Mouse (Mus musculus) lung, postnatal 0 days (tissue): Measurements from ENCODE around the gene Hoxb6. TPM values are rescaled to one million over a fixed set of nuclear protein-coding genes. Genes with fewer than 3 reads are reported as not detected.

Experiments used
- ATAC-seq: fragments of 200-750 bp; cut with Nextera tagmentation; 2 replicates; pipeline ENCODE4 v1.8.0; 2017; ENCODE audit warnings: moderate library complexity
- DNase-seq: peaks from one replicate; pipeline ENCODE4 v3.0.0-alpha.2; 2016; ENCODE audit warnings: low spot score
- H3K27ac ChIP-seq: fragments of 300-500 bp; sonication (generic); 2 replicates; pipeline ENCODE4 v1.5.1; 2014; ENCODE audit warnings: antibody characterized with exemption, mild to moderate bottlenecking, low read length, mixed read lengths
- H3K27me3 ChIP-seq: fragments of 300-500 bp; sonication (generic); replicated peaks from 2 replicates; pipeline ENCODE4 v1.6.1; 2014; ENCODE audit warnings: low read length, mixed read lengths; ENCODE audit not compliant: insufficient read depth
- H3K36me3 ChIP-seq: fragments of 300-500 bp; sonication (generic); 2 replicates; pipeline ENCODE4 v1.6.1; 2014; ENCODE audit warnings: low read length, mixed read lengths; ENCODE audit not compliant: insufficient read depth
- H3K4me1 ChIP-seq: fragments of 300-500 bp; sonication (generic); 2 replicates; pipeline ENCODE4 v1.6.1; 2014; ENCODE audit warnings: antibody characterized with exemption, low read depth, low read length, mixed read lengths; ENCODE audit not compliant: insufficient read depth
- H3K4me2 ChIP-seq: fragments of 300-500 bp; sonication (generic); replicated peaks from 2 replicates; pipeline ENCODE4 v1.6.1; 2014; ENCODE audit warnings: low read depth, mild to moderate bottlenecking, low read length, moderate library complexity, mixed read lengths
- H3K4me3 ChIP-seq: fragments of 300-500 bp; sonication (generic); 2 replicates; pipeline ENCODE4 v1.5.1; 2014; ENCODE audit warnings: low read depth, low read length
- H3K9ac ChIP-seq: fragments of 300-500 bp; sonication (generic); replicated peaks from 2 replicates; pipeline ENCODE4 v1.6.1; 2014; ENCODE audit warnings: low read depth, mild to moderate bottlenecking
- H3K9me3 ChIP-seq: fragments of 300-500 bp; sonication (generic); 2 replicates; pipeline ENCODE4 v1.6.1; 2016; ENCODE audit warnings: low read length, mixed read lengths
- CTCF ChIP-seq: IDR thresholded peaks from 2 replicates; pipeline ENCODE4 v1.5.1; 2016; ENCODE audit warnings: antibody characterized with exemption, mild to moderate bottlenecking
- EP300 ChIP-seq: IDR thresholded peaks from 2 replicates; pipeline ENCODE4 v1.6.1; 2016; ENCODE audit warnings: antibody characterized with exemption, mild to moderate bottlenecking, control low read depth
- WGBS: fragments of 180-500 bp; shearing (Covaris S2); extraction: QIAGEN DNeasy Blood & Tissue Kit; methylation state at CpG from one replicate; pipeline ENCODE4 v1.1.7; 2014; 5-methylcytosine and 5-hydroxymethylcytosine counted together
- polyA plus RNA-seq: library from polyadenylated mRNA; unstranded; fragments of >200 nt; fragmentation: Nextera tagmentation; extraction: Ambion mirVana; gene quantifications from 2 replicates; pipeline ENCODE4 v1.2.1, GENCODE M21; 2015

The Hoxb6 gene
- polyA plus RNA-seq, 1 experiment from 2014 or later: 7.4 TPM

- Histone ChIP-seq H3K9ac (no peak overlapping the region), H3K4me2 (peak overlapping the region; percentile 79; the same call in 1 of the 2 replicates)
Observed at GRCm38 (mm10) chr11:96316696-96317607, 24.7 kb downstream of the Hoxb6 start.

GRCm38 (mm10) chr11:96317608-96318367 is 25.5 kb downstream of the Hoxb6 start, which contains the start of gene Hoxb4:
Gene Hoxb4 (plus strand): TSS chr11:96318267.
- Histone ChIP-seq H3K9me3 (no peaks in the 10 kb centered on the region), H3K4me2 (peak within 1 kb of the TSS; percentile 79), H3K9ac (peak within 1 kb of the TSS; percentile 60), H3K36me3 (no peaks in the 10 kb centered on the region), H3K4me1 (no peaks in the 10 kb centered on the region; the same call in 1 of the 2 replicates), H3K4me3 (peak within 1 kb of the TSS; percentile 60), H3K27ac (peak within 1 kb of the TSS; percentile 95), H3K27me3 (0 out of 2 replicates have a peak, but pooled peaks cover 6% of the 10 kb centered on the region)
- no peak for ATAC-seq
- no peak for DNase-seq
- 6% methylated on average over 28 of the region's 28 CpGs for WGBS
- TF ChIP-seq EP300 (no peak), CTCF (no peak)

More at GRCm38 (mm10) chr11:96316696-96317607, 24.7 kb downstream of the Hoxb6 start:
- H3K27me3 ChIP-seq: peaks cover 12% of the 10 kb centered on the region; the same call in 1 of the 2 replicates
- ATAC-seq: no peak
- no peak for DNase-seq
- no peaks in the 10 kb centered on the region for H3K36me3 ChIP-seq
- WGBS: 13% methylated on average over 18 of the region's 18 CpGs
- TF ChIP-seq CTCF (no peak), EP300 (no peak)
- H3K27ac ChIP-seq: peak overlapping the region; percentile 95
- H3K4me1 ChIP-seq: no peaks in the 10 kb centered on the region; the same call in 1 of the 2 replicates
- H3K9me3 ChIP-seq: no peaks in the 10 kb centered on the region
- H3K4me3 ChIP-seq: no peak overlapping the region

- H3K4me1 ChIP-seq: no peaks in the 10 kb centered on the region; the same call in 1 of the 2 replicates
- under 1% methylated on average over 37 of the region's 45 CpGs for WGBS
- peak overlapping the region; percentile 79 for H3K4me2 ChIP-seq
- H3K27ac ChIP-seq: peak overlapping the region; percentile 95
- H3K9me3 ChIP-seq: no peaks in the 10 kb centered on the region
- DNase-seq (peak; percentile 91), ATAC-seq (peak; percentile 79)
- 0 out of 2 replicates have a peak, but pooled peaks cover 6% of the 10 kb centered on the region for H3K27me3 ChIP-seq
- peak overlapping the region; percentile 60 for H3K9ac ChIP-seq
- no peaks in the 10 kb centered on the region for H3K36me3 ChIP-seq
- no peak for TF ChIP-seq CTCF
- TF ChIP-seq EP300: no peak
- H3K4me3 ChIP-seq: peak overlapping the region; percentile 60
Observed at GRCm38 (mm10) chr11:96318368-96319070, 26.2 kb downstream of the Hoxb6 start.

- peak; percentile 40 for ATAC-seq
- no peaks in the 10 kb centered on the region; the same call in 1 of the 2 replicates for H3K4me1 ChIP-seq
- TF ChIP-seq CTCF (no peak), EP300 (no peak)
Observed at GRCm38 (mm10) chr11:96319071-96319902, 27.0 kb downstream of the Hoxb6 start.

GRCm38 (mm10) chr11:96319910-96320309 is 27.6 kb downstream of the Hoxb6 start:
- Histone ChIP-seq H3K4me1 (no peaks in the 10 kb centered on the region; the same call in 1 of the 2 replicates), H3K27me3 (0 out of 2 replicates have a peak, but pooled peaks cover 6% of the 10 kb centered on the region)

More at GRCm38 (mm10) chr11:96319071-96319902, 27.0 kb downstream of the Hoxb6 start:
- peak overlapping the region; percentile 95 for H3K27ac ChIP-seq
- 0 out of 2 replicates have a peak, but pooled peaks cover 6% of the 10 kb centered on the region for H3K27me3 ChIP-seq
- no peaks in the 10 kb centered on the region for H3K9me3 ChIP-seq
- WGBS: under 1% methylated on average over 17 of the region's 34 CpGs
- peak; percentile 80 for DNase-seq
- H3K36me3 ChIP-seq: no peaks in the 10 kb centered on the region
- H3K4me3 ChIP-seq: peak overlapping the region; percentile 60
- peak overlapping the region; percentile 64 for H3K9ac ChIP-seq
- H3K4me2 ChIP-seq: peak overlapping the region; percentile 79

More at GRCm38 (mm10) chr11:96319910-96320309, 27.6 kb downstream of the Hoxb6 start:
- peak overlapping the region; percentile 79 for H3K4me2 ChIP-seq
- peak overlapping the region; percentile 64 for H3K9ac ChIP-seq
- TF ChIP-seq CTCF (no peak), EP300 (no peak)
- H3K27ac ChIP-seq: peak overlapping the region; percentile 95
- ATAC-seq (peak; percentile 15), DNase-seq (no peak)
- H3K4me3 ChIP-seq: peak overlapping the region; percentile 60
- WGBS: 2% methylated on average over 29 of the region's 29 CpGs
- H3K9me3 ChIP-seq: no peaks in the 10 kb centered on the region
- no peaks in the 10 kb centered on the region for H3K36me3 ChIP-seq
